ENCODE assay signal across 15 mouse cellular contexts in the genomic region with DNA sequence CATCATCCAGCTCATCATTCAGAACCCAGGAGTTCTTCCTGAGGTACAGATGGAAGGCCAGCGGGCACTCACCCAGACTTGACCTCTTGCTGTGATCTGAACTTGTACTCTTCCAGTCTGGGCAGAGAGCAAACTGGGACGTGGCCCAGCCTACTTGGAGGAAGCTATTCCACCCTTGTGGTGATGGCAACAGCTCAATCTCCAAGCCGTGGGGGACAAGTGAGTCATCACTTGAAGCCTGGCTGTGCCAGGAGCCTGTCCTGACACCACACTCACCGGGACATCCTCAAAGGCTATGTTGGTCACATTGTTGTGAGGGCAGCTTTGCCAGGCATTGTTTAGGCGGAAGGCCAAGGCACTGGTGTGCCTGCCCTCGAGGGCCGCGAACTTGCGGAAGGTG.
DNase-seq lines count a peak whose midpoint lies in the region; ATAC-seq lines count a peak whose summit lies in the region.
"Had no signal": no experiment of that assay in that cellular context is flagged by ENCODE, and none has a peak within 500 bp of the region (broad histone marks: within the 10 kb centered on the region; RNA-seq: fewer than 3 reads in every experiment).

No protein-coding gene starts in this region.

- H3K4me2 ChIP-seq in forebrain, embryonic 16.5 days (ENCODE audit: low read length) = no peak overlapping the region
- H3K4me2 ChIP-seq in hindbrain, embryonic 14.5 days (replicated peaks) = no peak overlapping the region
- H3K4me2 ChIP-seq: hindbrain, embryonic 12.5 days had no signal

- H3K9me3 ChIP-seq in forebrain, embryonic 16.5 days (ENCODE audit: control insufficient read depth, low read length) = no peaks in the 10 kb centered on the region
- H3K9me3 ChIP-seq in hindbrain, embryonic 14.5 days (ENCODE audit: control insufficient read depth, low read length) = no peaks in the 10 kb centered on the region
- H3K9me3 ChIP-seq: forebrain, embryonic 10.5 days; hindbrain, embryonic 12.5 days had no signal

- H3K36me3 ChIP-seq in forebrain, embryonic 16.5 days (ENCODE audit: control insufficient read depth, insufficient read depth) = no peaks in the 10 kb centered on the region
- no peaks in the 10 kb centered on the region for H3K36me3 ChIP-seq in hindbrain, embryonic 14.5 days (replicated peaks; ENCODE audit: control insufficient read depth, insufficient read depth)
- H3K36me3 ChIP-seq: forebrain, embryonic 10.5 days; hindbrain, embryonic 12.5 days had no signal

- H3K4me3 ChIP-seq in forebrain, embryonic 16.5 days (replicated peaks; ENCODE audit: low read length) = no peak overlapping the region
- no peak overlapping the region for H3K4me3 ChIP-seq in hindbrain, embryonic 14.5 days (replicated peaks; ENCODE audit: low read length)
- H3K4me3 ChIP-seq: forebrain, embryonic 10.5 days; hindbrain, embryonic 12.5 days had no signal

- peak; percentile 22 for DNase-seq in heart, adult 8-10 months (ENCODE audit: low spot score)
- DNase-seq in heart, postnatal 25 days (ENCODE audit: low spot score) = no peak
- peak; percentile 15 for DNase-seq in adipocyte (ENCODE audit: low spot score)
- peak; percentile 98 for DNase-seq in cerebellum, adult 9-11 months
- peak; percentile 66 for DNase-seq in gastrocnemius, postnatal 25 days
- no peak for DNase-seq in lung, postnatal 14 days
- no peak for DNase-seq in hindbrain, embryonic 14.5 days (ENCODE audit: low spot score)
- DNase-seq: adrenal gland, adult 8-10 months; liver, postnatal 0 days; spleen, adult 18-20 months; thymus, postnatal 14 days had no signal

- H3K9ac ChIP-seq in forebrain, embryonic 16.5 days (replicated peaks; ENCODE audit: low read depth, low read length) = no peak overlapping the region
- no peak overlapping the region for H3K9ac ChIP-seq in hindbrain, embryonic 14.5 days
- H3K9ac ChIP-seq: hindbrain, embryonic 12.5 days; liver, postnatal 0 days had no signal

- no peaks in the 10 kb centered on the region for H3K27me3 ChIP-seq in forebrain, embryonic 16.5 days (replicated peaks; ENCODE audit: control insufficient read depth, insufficient read depth, low read length)
- H3K27me3 ChIP-seq in hindbrain, embryonic 14.5 days (ENCODE audit: control insufficient read depth, insufficient read depth, low read length) = no peaks in the 10 kb centered on the region
- H3K27me3 ChIP-seq: hindbrain, embryonic 12.5 days had no signal

- no peak overlapping the region for H3K27ac ChIP-seq in forebrain, embryonic 16.5 days (ENCODE audit: low read length)
- H3K27ac ChIP-seq in hindbrain, embryonic 14.5 days = no peak overlapping the region
- H3K27ac ChIP-seq: forebrain, embryonic 10.5 days; hindbrain, embryonic 12.5 days had no signal

- H3K4me1 ChIP-seq in forebrain, embryonic 16.5 days (replicated peaks; ENCODE audit: control insufficient read depth, insufficient read depth, low read length) = no peaks in the 10 kb centered on the region
- no peaks in the 10 kb centered on the region for H3K4me1 ChIP-seq in hindbrain, embryonic 14.5 days (replicated peaks; ENCODE audit: control insufficient read depth, insufficient read depth, low read length)
- H3K4me1 ChIP-seq: hindbrain, embryonic 12.5 days had no signal

- intact Hi-C loops in heart, postnatal 25 days (cut with DNase I) = no loop called here

- 88% methylated on average over 9 of the region's 9 CpGs for WGBS in forebrain, embryonic 16.5 days
- 92% methylated on average over 9 of the region's 9 CpGs for WGBS in hindbrain, embryonic 14.5 days

- ATAC-seq in forebrain, embryonic 16.5 days = no peak
- ATAC-seq in hindbrain, embryonic 14.5 days (ENCODE audit: low FRiP score) = no peak
- ATAC-seq: intestine, postnatal 0 days; liver, postnatal 0 days had no signal

Comparison
In these comparisons a context has a peak if more than half of its experiments do, and no peak if none do; other contexts are left out.
1. DNase-seq: peak in heart, adult 8-10 months (single experiment), adipocyte (single experiment), cerebellum, adult 9-11 months (single experiment) and gastrocnemius, postnatal 25 days (single experiment); none in heart, postnatal 25 days (single experiment), lung, postnatal 14 days (single experiment) and hindbrain, embryonic 14.5 days (single experiment).